Mouse (Mus musculus) heart, postnatal 0 days (tissue): Measurements from ENCODE around the gene Acot13. TPM values are rescaled to one million over a fixed set of nuclear protein-coding genes. Genes with fewer than 3 reads are reported as not detected.
A peak's percentile ranks its signal among the peaks of the same experiment; 100 is the strongest.

Source experiments
- ATAC-seq: fragments of 200-750 bp; cut with Nextera tagmentation; 2 replicates; pipeline ENCODE4 v1.8.0; 2017; ENCODE audit warnings: low read depth, moderate number of reproducible peaks, moderate library complexity; ENCODE audit not compliant: insufficient read depth
- DNase-seq: peaks from one replicate; pipeline ENCODE4 v3.0.0-alpha.2; 2016; ENCODE audit warnings: low spot score
- H3K27ac ChIP-seq: fragments of 300-500 bp; sonication (generic); 2 replicates; pipeline ENCODE4 v1.5.1; 2014; ENCODE audit warnings: low read depth, mild to moderate bottlenecking
- H3K27me3 ChIP-seq: fragments of 300-500 bp; sonication (generic); 2 replicates; pipeline ENCODE4 v1.6.1; 2014; ENCODE audit warnings: low read length, mixed read lengths; ENCODE audit not compliant: control insufficient read depth, insufficient read depth
- H3K36me3 ChIP-seq: fragments of 300-500 bp; sonication (generic); replicated peaks from 2 replicates; pipeline ENCODE4 v1.6.1; 2014; ENCODE audit warnings: low read length, mixed read lengths; ENCODE audit not compliant: control insufficient read depth, insufficient read depth
- H3K4me1 ChIP-seq: fragments of 300-500 bp; sonication (generic); 2 replicates; pipeline ENCODE4 v1.6.1; 2014; ENCODE audit warnings: antibody characterized with exemption; ENCODE audit not compliant: control insufficient read depth, insufficient read depth
- H3K4me2 ChIP-seq: fragments of 300-500 bp; sonication (generic); 2 replicates; pipeline ENCODE4 v1.6.1; 2014; ENCODE audit warnings: low read depth, mild to moderate bottlenecking, low read length, moderate library complexity
- H3K4me3 ChIP-seq: fragments of 300-500 bp; sonication (generic); 2 replicates; pipeline ENCODE4 v1.5.1; 2014; ENCODE audit warnings: low read depth, low read length
- H3K9ac ChIP-seq: fragments of 300-500 bp; sonication (generic); replicated peaks from 2 replicates; pipeline ENCODE4 v1.6.1; 2014; ENCODE audit warnings: low read depth, low read length, mixed read lengths
- H3K9me3 ChIP-seq: fragments of 300-500 bp; sonication (generic); replicated peaks from 2 replicates; pipeline ENCODE4 v1.6.1; 2016; ENCODE audit warnings: low read length; ENCODE audit not compliant: control insufficient read depth
- CTCF ChIP-seq: IDR thresholded peaks from 2 replicates; pipeline ENCODE4 v1.5.1; 2016; ENCODE audit warnings: antibody characterized with exemption, control low read depth, low read depth
- EP300 ChIP-seq: IDR thresholded peaks from 2 replicates; pipeline ENCODE4 v1.6.1; 2016; ENCODE audit warnings: antibody characterized with exemption, low read depth
- WGBS: fragments of 180-500 bp; shearing (Covaris S2); extraction: QIAGEN DNeasy Blood & Tissue Kit; methylation state at CpG from one replicate; pipeline ENCODE4 v1.1.7; 2014; 5-methylcytosine and 5-hydroxymethylcytosine counted together
- polyA plus RNA-seq: library from polyadenylated mRNA; unstranded; fragments of >200 nt; fragmentation: Nextera tagmentation; extraction: Ambion mirVana; gene quantifications from 2 replicates; pipeline ENCODE4 v1.2.1, GENCODE M21; 2015
- total RNA-seq: library from RNA; depleted of rRNA; stranded (reverse); fragments of >200 nt; gene quantifications from 2 replicates; pipeline ENCODE4 v1.2.3, GENCODE M21; 2014; ENCODE audit warnings: low replicate concordance; rRNA removed

Gene Acot13
- total RNA-seq: 176 and 219 TPM in 2 replicates
- polyA plus RNA-seq: 609 and 634 TPM in 2 replicates

DNA sequence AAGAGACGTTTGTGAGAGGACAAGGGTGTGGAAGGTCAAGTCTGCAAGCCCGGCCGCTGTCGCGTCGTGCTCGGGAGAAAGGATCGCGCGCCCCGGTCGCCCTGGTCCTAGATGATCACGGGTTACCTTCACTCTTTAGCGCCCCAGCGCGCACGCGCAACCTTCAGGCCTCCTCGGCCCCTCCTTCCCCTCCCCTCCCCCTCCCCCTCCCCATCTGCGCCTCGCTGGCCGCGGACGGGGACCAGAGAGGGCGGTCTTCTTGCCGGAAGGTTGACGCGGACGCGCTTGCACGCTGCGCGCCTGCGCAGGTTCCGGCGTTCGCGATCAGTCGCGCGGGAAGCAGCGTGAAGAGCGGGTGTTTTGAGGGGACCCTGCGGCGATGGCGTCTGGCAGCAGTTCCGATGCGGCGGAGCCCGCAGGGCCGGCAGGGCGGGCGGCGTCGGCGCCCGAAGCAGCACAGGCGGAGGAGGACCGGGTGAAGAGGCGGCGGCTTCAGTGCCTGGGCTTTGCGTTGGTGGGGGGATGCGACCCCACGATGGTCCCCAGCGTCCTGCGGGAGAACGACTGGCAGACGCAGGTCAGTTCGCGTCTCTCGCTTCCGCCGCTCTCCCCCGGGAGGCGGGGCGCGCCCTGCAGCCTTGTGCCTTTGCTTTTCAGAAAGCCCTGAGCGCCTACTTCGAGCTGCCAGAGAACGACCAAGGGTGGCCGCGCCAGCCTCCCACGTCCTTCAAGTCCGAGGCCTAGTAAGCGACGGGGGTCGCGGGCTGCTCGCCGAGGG is at the start of gene Acot13, which contains the start of gene Tdp2:
Acot13 (minus strand) TSS at position 188 of the 778 bp plus-strand sequence.
Tdp2 (plus strand) TSS at position 327 of the 778 bp plus-strand sequence.
- no peaks in the 10 kb centered on the region for H3K9me3 ChIP-seq
- peak within 1 kb of the TSS; percentile 75 for H3K9ac ChIP-seq
- ATAC-seq (peak; percentile 97), DNase-seq (peak; percentile 94)
- TF ChIP-seq EP300 (no peak), CTCF (no peak)
- peaks cover 27% of the 10 kb centered on the region for H3K4me1 ChIP-seq
- no peaks in the 10 kb centered on the region for H3K27me3 ChIP-seq
- under 1% methylated on average over 84 of the region's 90 CpGs for WGBS
- peak within 1 kb of the TSS; percentile 91 for H3K4me3 ChIP-seq
- no peaks in the 10 kb centered on the region for H3K36me3 ChIP-seq
- peak within 1 kb of the TSS; percentile 96 for H3K27ac ChIP-seq
- H3K4me2 ChIP-seq: peak within 1 kb of the TSS; percentile 87

DNA sequence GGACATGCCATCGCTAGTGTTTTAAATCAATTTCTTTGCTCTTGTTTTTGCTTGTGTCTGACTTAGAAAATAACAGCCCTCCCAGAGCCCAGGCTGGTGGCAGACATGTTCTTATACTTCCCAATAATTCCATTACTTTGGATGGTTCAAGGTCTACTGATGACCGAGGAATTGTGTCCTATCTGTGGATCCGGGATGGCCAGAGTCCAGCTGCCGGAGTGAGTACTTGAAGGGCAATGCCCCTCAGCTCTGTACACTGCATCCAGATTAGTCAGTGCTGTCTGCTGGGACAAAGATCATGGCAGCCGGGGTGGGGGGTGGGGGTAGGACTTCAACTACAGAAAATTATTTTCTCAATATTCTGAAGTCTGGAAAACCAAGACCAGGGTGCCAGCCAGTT is 49.4 kb upstream of the Acot13 start:
- DNase-seq (no peak), ATAC-seq (no peak)
- no peaks in the 10 kb centered on the region for H3K36me3 ChIP-seq
- WGBS: 75% methylated on average over 5 of the region's 5 CpGs
- H3K27me3 ChIP-seq: no peaks in the 10 kb centered on the region
- H3K4me3 ChIP-seq: no peak overlapping the region
- no peak overlapping the region for H3K4me2 ChIP-seq
- H3K9ac ChIP-seq: no peak overlapping the region
- no peaks in the 10 kb centered on the region for H3K4me1 ChIP-seq
- no peak overlapping the region for H3K27ac ChIP-seq
- TF ChIP-seq CTCF (no peak), EP300 (no peak)
- H3K9me3 ChIP-seq: no peaks in the 10 kb centered on the region

DNA sequence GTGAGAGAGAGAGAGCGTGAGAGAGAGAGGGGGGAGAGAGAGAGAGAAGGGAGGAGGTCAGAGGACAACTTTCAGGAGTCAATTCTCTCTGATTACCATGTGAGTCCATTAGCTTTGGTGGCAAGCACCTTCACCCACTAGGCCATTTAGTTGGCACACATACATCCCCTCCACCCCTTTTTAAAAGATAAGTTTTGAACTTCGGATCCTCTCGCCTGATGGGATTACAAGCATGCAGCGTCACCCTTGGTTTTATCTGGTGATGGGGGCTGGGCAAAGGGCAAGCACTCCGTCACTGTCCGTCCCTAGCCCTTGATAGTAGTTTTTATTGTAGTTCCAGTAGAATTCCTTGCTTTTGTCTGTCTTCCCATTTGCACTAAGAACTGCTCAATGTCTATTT is 48.9 kb upstream of the Acot13 start:
- ATAC-seq (no peak), DNase-seq (no peak)
- TF ChIP-seq CTCF (no peak), EP300 (no peak)
- H3K9me3 ChIP-seq: no peaks in the 10 kb centered on the region
- WGBS: 79% methylated on average over 6 of the region's 6 CpGs
- no peak overlapping the region for H3K4me2 ChIP-seq
- no peaks in the 10 kb centered on the region for H3K27me3 ChIP-seq
- H3K9ac ChIP-seq: no peak overlapping the region
- no peak overlapping the region for H3K4me3 ChIP-seq
- no peaks in the 10 kb centered on the region for H3K36me3 ChIP-seq
- no peak overlapping the region for H3K27ac ChIP-seq
- H3K4me1 ChIP-seq: no peaks in the 10 kb centered on the region

DNA sequence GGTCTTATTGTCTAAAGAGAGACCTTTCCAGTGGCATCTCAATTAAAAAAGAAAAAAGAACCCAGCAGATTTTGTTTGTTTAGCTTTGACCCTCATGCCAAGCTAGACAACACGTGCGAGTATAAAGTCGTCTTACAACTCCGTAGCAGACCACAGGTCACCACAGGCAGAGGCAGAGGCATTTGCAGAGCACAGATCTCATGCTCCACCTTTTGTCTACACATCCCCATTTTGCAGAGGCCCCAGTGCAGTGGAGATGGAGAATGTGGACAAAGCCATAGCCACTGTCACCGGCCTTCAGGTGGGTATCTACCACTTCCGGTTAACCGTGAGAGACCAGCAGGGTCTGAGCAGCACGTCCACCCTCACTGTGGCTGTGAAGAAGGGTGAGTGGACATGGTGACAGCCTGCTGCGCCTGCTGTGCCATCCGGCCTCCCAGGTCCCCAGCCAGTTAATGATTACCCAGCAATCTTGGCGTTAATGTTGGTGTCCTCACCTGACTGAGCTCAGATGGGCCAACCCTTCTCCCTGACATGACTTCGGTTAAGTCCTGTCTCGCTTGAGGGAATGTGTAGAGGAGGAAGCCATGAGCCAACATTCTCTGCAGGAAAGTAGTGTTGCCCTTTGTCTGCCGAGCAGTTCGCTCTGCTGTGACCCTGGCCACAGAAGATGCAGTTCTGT is 48.2 kb upstream of the Acot13 start:
- Histone ChIP-seq H3K9ac (no peak overlapping the region), H3K4me2 (no peak overlapping the region), H3K27ac (no peak overlapping the region), H3K4me3 (no peak overlapping the region), H3K4me1 (no peaks in the 10 kb centered on the region), H3K27me3 (no peaks in the 10 kb centered on the region), H3K9me3 (no peaks in the 10 kb centered on the region), H3K36me3 (no peaks in the 10 kb centered on the region)
- ATAC-seq (no peak), DNase-seq (no peak)
- WGBS: 86% methylated on average over 15 of the region's 15 CpGs
- TF ChIP-seq CTCF (no peak), EP300 (no peak)

DNA sequence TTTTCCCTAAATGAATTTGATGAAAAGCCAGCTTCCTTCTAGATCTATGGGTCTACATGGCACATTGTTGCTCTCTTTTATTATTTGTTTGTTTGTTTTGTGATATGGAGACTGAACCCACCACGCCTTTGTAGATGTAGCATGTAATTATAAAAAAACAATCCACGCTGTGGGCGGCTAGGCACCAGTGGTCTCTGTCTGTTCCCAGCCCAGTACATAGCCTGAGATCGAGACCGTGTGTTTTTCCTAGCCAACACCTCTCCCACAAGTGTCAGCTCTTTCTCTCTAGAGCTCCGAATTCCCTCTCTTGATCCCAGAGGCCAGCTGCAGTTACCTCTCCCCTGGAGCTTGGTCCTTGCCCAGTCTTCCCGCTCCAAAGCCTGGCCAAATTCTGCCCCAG is 36.9 kb upstream of the Acot13 start:
- 82% methylated on average over 7 of the region's 7 CpGs for WGBS
- H3K27ac ChIP-seq: no peak overlapping the region

More for the DNA sequence above, 36.9 kb upstream of the Acot13 start:
- H3K36me3 ChIP-seq: no peaks in the 10 kb centered on the region
- TF ChIP-seq CTCF (no peak), EP300 (no peak)
- H3K4me2 ChIP-seq: no peak overlapping the region
- H3K4me3 ChIP-seq: no peak overlapping the region
- DNase-seq (no peak), ATAC-seq (no peak)
- H3K9ac ChIP-seq: no peak overlapping the region
- H3K27me3 ChIP-seq: no peaks in the 10 kb centered on the region
- H3K9me3 ChIP-seq: no peaks in the 10 kb centered on the region
- no peaks in the 10 kb centered on the region for H3K4me1 ChIP-seq
